Mouse (Mus musculus) ES-E14 (cell line): ENCODE data around the gene Guca2a.

Source experiments
- CHD2 ChIP-seq: IDR thresholded peaks from 2 replicates; pipeline ENCODE4 v1.6.1; 2014; ENCODE audit warnings: mild to moderate bottlenecking, low read depth, low read length, inconsistent platforms
- HCFC1 ChIP-seq: IDR thresholded peaks from 2 replicates; pipeline ENCODE4 v1.6.1; 2012; ENCODE audit warnings: low read length, inconsistent platforms, borderline replicate concordance; ENCODE audit not compliant: insufficient read depth
- MAFK ChIP-seq: IDR thresholded peaks from 2 replicates; pipeline ENCODE4 v1.6.1; 2014; ENCODE audit warnings: mild to moderate bottlenecking, low read depth, low read length, inconsistent platforms; ENCODE audit not compliant: insufficient read depth
- ZC3H11A ChIP-seq: IDR thresholded peaks from 2 replicates; pipeline ENCODE4 v1.6.1; 2012; ENCODE audit warnings: low read depth, mild to moderate bottlenecking, inconsistent platforms, low read length, borderline replicate concordance
- ZNF384 ChIP-seq: IDR thresholded peaks from 2 replicates; pipeline ENCODE4 v1.6.1; 2012; ENCODE audit warnings: low read depth, low read length, inconsistent platforms

- TF ChIP-seq MAFK (no peak), CHD2 (no peak), ZNF384 (no peak), ZC3H11A (no peak), HCFC1 (no peak)
These were observed 33.7 kb downstream of the Guca2a start for GRCm38 (mm10) chr4:119671164-119671563.
